Mouse (Mus musculus) stomach, postnatal 0 days (tissue): ENCODE measurements around the gene Esrrg.

Experiments used
- CTCF ChIP-seq: IDR thresholded peaks from 2 replicates; pipeline ENCODE4 v1.5.1; 2016; ENCODE audit warnings: antibody characterized with exemption, low read depth, mild to moderate bottlenecking, moderate library complexity
- EP300 ChIP-seq: optimal IDR thresholded peaks from 2 replicates; pipeline ENCODE3; 2016; ENCODE audit warnings: antibody characterized with exemption

DNA sequence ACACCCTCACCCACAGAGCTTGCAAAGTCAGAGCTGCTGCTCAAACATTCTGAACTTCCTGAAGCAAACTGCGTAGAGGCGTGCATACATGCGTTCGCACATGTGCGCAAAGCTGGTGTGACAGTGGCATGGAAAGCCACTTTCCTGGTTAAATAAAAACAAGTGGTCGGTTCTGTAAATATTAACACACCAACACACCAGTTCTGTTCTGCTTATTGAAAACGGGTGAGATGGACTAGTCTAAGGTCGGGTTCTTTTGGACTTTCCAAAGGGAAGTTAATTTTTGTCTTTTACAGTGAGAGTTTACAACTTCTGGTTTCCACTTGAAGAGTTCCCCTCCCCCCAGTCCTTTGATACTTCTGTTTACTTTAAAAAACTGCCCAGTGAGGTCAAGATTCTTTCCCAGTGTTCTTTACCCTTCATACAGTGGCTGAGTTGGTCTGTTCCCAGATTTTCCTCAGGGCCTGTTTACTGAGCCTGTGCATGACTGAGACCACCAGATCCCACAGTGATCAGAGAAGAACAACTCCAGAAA is 22.0 kb upstream of the Esrrg start:
- TF ChIP-seq CTCF (no peak), EP300 (no peak)
